Mouse (Mus musculus): ENCODE data around the gene Abcg5. TPM values are rescaled to one million over a fixed set of nuclear protein-coding genes. Genes with fewer than 3 reads are reported as not detected.

Abcg5 gene
- polyA plus RNA-seq (2014; fragmentation: Illumina TruSeq; extraction: RNeasy Lipid Tissue Mini Kit (QIAGEN cat#74804); ENCODE audit: insufficient read depth, low read depth, low replicate concordance) = not detected

GRCm38 (mm10) chr17:84682734-84683717 is at the start of gene Abcg5:
Gene Abcg5 (minus strand): TSS chr17:84683011.

GRCm38 (mm10) chr17:84675951-84676366 is 6.9 kb downstream of the Abcg5 start, which contains the start of gene Abcg8:
Gene Abcg8 (plus strand): TSS chr17:84676302.

GRCm38 (mm10) chr17:84626276-84626856 is 56.4 kb downstream of the Abcg5 start, which contains the start of gene Dync2li1:
Gene Dync2li1 (plus strand): TSS chr17:84626496.

Other genes with a start within 250 kb of the Abcg5 start
- 3.6 TPM for gene Thada, start 216.8 kb downstream of the Abcg5 start, polyA plus RNA-seq (2014; fragmentation: Illumina TruSeq; extraction: RNeasy Lipid Tissue Mini Kit (QIAGEN cat#74804); ENCODE audit: insufficient read depth, low read depth, low replicate concordance)
- gene Plekhh2, start 171.1 kb downstream of the Abcg5 start, polyA plus RNA-seq (2014; fragmentation: Illumina TruSeq; extraction: RNeasy Lipid Tissue Mini Kit (QIAGEN cat#74804); ENCODE audit: insufficient read depth, low read depth, low replicate concordance) = 3.4 TPM
- 37.7 TPM for gene Dync2li1, start 56.5 kb downstream of the Abcg5 start, polyA plus RNA-seq (2014; fragmentation: Illumina TruSeq; extraction: RNeasy Lipid Tissue Mini Kit (QIAGEN cat#74804); ENCODE audit: insufficient read depth, low read depth, low replicate concordance)
- not detected for gene Abcg8, start 6.7 kb downstream of the Abcg5 start, polyA plus RNA-seq (2014; fragmentation: Illumina TruSeq; extraction: RNeasy Lipid Tissue Mini Kit (QIAGEN cat#74804); ENCODE audit: insufficient read depth, low read depth, low replicate concordance)
- gene Lrpprc, start 107.8 kb upstream of the Abcg5 start, polyA plus RNA-seq (2014; fragmentation: Illumina TruSeq; extraction: RNeasy Lipid Tissue Mini Kit (QIAGEN cat#74804); ENCODE audit: insufficient read depth, low read depth, low replicate concordance) = 10.2 TPM

All from lung, adult 10 weeks (tissue).